Comparison of ENCODE assay signal across 9 mouse cellular contexts in the genomic region with DNA sequence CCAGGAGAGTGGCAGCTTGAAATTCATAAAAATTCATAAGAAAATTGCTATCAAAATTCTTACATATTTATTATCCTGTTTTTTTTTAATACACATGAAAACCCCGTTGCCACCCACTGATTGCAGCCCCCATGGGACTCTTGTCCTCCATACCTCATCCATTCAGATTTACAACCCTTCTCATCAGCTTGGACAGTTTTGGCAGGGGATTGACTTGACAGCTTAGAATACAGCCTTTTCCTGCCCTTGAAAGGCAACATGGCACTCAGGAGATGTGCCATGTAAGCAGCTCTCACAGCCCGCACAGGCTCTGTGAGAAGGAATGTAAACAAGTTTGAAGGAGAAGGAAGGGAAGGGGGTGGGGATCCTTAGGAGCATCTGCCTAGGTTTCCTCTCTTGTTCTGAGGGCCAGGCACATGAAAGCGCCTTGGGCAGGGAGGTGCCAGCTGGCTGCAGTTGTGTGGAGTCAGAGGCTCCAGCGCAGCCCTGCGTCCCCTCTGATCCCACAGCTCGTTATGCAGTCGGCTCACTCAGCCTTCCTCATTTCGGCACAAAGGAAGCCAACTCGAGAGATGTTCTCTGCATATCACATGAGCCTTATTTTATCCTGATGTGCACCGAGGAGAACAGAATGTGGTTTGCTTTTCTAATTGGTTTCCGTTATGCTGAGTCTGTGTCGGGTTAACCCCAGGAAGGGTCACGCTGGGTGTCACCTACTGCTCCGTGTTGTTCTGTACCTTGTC.
DNase-seq lines count a peak whose midpoint lies in the region; ATAC-seq and TF ChIP-seq lines count a peak whose summit lies in the region.
"Had no signal": no experiment of that assay in that cellular context is flagged by ENCODE, and none has a peak within 500 bp of the region (broad histone marks: within the 10 kb centered on the region; RNA-seq: fewer than 3 reads in every experiment).

No protein-coding gene starts in this region.

- peak overlapping the region; percentile 22 for H3K4me3 ChIP-seq in embryonic facial prominence, embryonic 15.5 days (replicated peaks)
- peak overlapping the region; percentile 12; the same call in 1 of the 2 replicates for H3K4me3 ChIP-seq in heart, embryonic 16.5 days (ENCODE audit: low read length)
- peak overlapping the region; percentile 33 for H3K4me3 ChIP-seq in left cerebral cortex, adult 2 months
- H3K4me3 ChIP-seq: myocyte had no signal

- H3K9ac ChIP-seq in embryonic facial prominence, embryonic 15.5 days, result no peak overlapping the region
- peak overlapping the region; percentile 33; the same call in 1 of the 2 replicates for H3K9ac ChIP-seq in heart, embryonic 16.5 days (ENCODE audit: low read length)

- WGBS in embryonic facial prominence, embryonic 15.5 days, result 18% methylated on average over 14 of the region's 14 CpGs
- 25% methylated on average over 14 of the region's 14 CpGs for WGBS in heart, embryonic 16.5 days

- no peaks in the 10 kb centered on the region for H3K27me3 ChIP-seq in embryonic facial prominence, embryonic 15.5 days
- H3K27me3 ChIP-seq in heart, embryonic 16.5 days (ENCODE audit: control insufficient read depth, insufficient read depth, low read length), result no peaks in the 10 kb centered on the region

- no peak overlapping the region for H3K27ac ChIP-seq in embryonic facial prominence, embryonic 15.5 days (replicated peaks)
- H3K27ac ChIP-seq in heart, embryonic 16.5 days (ENCODE audit: low read length), result no peak overlapping the region
- peak overlapping the region; percentile 51; the same call in 1 of the 2 replicates for H3K27ac ChIP-seq in left cerebral cortex, adult 2 months

- DNase-seq in urinary bladder, postnatal 14 days (ENCODE audit: low spot score), result peak; percentile 25
- no peak for DNase-seq in urinary bladder, adult 18-20 months (ENCODE audit: low spot score in 2 of 2)
- peak; percentile 27 to 47 for DNase-seq in left cerebral cortex, adult 2 months (ENCODE audit: extremely low spot score in 1 of 2, low spot score in 2 of 2)
- peak; percentile 50 for DNase-seq in lung, postnatal 36 days
- peak; percentile 26 to 55 for DNase-seq in right cerebral cortex, adult 2 months (ENCODE audit: low spot score in 2 of 2)
- DNase-seq in MN1 (ENCODE audit: low spot score), result no peak

- peak overlapping the region; percentile 44 for H3K4me2 ChIP-seq in embryonic facial prominence, embryonic 15.5 days (replicated peaks)
- H3K4me2 ChIP-seq in heart, embryonic 16.5 days (ENCODE audit: low read depth, low read length), result peak overlapping the region; percentile 43

- no peak for ATAC-seq in embryonic facial prominence, embryonic 15.5 days (ENCODE audit: insufficient number of reproducible peaks, low FRiP score, low TSS enrichment, low read depth)
- no peak for ATAC-seq in heart, embryonic 16.5 days (replicated peaks; ENCODE audit: extremely low read depth, insufficient read depth, low FRiP score)

- no peaks in the 10 kb centered on the region for H3K36me3 ChIP-seq in embryonic facial prominence, embryonic 15.5 days
- no peaks in the 10 kb centered on the region for H3K36me3 ChIP-seq in heart, embryonic 16.5 days (ENCODE audit: control insufficient read depth, insufficient read depth)

- H3K9me3 ChIP-seq in embryonic facial prominence, embryonic 15.5 days (replicated peaks), result no peaks in the 10 kb centered on the region
- no peaks in the 10 kb centered on the region for H3K9me3 ChIP-seq in heart, embryonic 16.5 days (replicated peaks; ENCODE audit: control insufficient read depth, low read length)

- H3K4me1 ChIP-seq in embryonic facial prominence, embryonic 15.5 days, result peaks cover 7% of the 10 kb centered on the region
- H3K4me1 ChIP-seq in heart, embryonic 16.5 days (ENCODE audit: control insufficient read depth, insufficient read depth, low read length), result peaks cover 5% of the 10 kb centered on the region; the same call in 1 of the 2 replicates

- no peak for TF ChIP-seq CTCF in left cerebral cortex, adult 2 months (IDR thresholded peaks at IDR 0.05)

- intact Hi-C loops in left cerebral cortex, adult 2 months (cut with DNase I), result no loop called here

Comparison
In these comparisons a context has a peak if more than half of its experiments do, and no peak if none do; other contexts are left out.
1. DNase-seq: peak in urinary bladder, postnatal 14 days (single experiment), left cerebral cortex, adult 2 months (2 of 2), lung, postnatal 36 days (single experiment) and right cerebral cortex, adult 2 months (2 of 2); none in urinary bladder, adult 18-20 months (0 of 2) and MN1 (single experiment).
2. Peak in every context shown above with its lines, with median percentiles within 50 percentile points of each other: H3K4me3 ChIP-seq.